In genomic region chr7:39449260-39450021, GRCm38 (mm10) we compare ENCODE assay signal across 8 mouse cellular contexts. TPM values are rescaled to one million over a fixed set of nuclear protein-coding genes. Genes with fewer than 3 reads are reported as not detected.
DNase-seq lines count a peak whose midpoint lies in the region; ATAC-seq lines count a peak whose summit lies in the region.

No protein-coding gene starts in this region.

- no peaks in the 10 kb centered on the region for H3K36me3 ChIP-seq in megakaryocyte, embryonic 14.5 days (replicated peaks; ENCODE audit: low read length)

- peaks cover 13% of the 10 kb centered on the region for H3K4me1 ChIP-seq in megakaryocyte, embryonic 14.5 days

- peak; percentile 85 for DNase-seq in adrenal gland, postnatal 10 days
- DNase-seq in embryo, embryonic 11.5 days (ENCODE audit: low read depth, low spot score): peak; percentile 82
- peak; percentile 84 for DNase-seq in gastrocnemius, postnatal 25 days
- DNase-seq in left cerebral cortex, adult 9 months (ENCODE audit: low spot score in 2 of 2): peak; percentile 89 to 92
- peak; percentile 84 to 86 for DNase-seq in right cerebral cortex, adult 2 months (ENCODE audit: low spot score in 2 of 2)
- peak; percentile 66 to 68 for DNase-seq in urinary bladder, postnatal 4 days (ENCODE audit: low spot score in 2 of 2)

- peaks cover 7% of the 10 kb centered on the region for H3K9me3 ChIP-seq in megakaryocyte, embryonic 14.5 days

- H3K27me3 ChIP-seq in megakaryocyte, embryonic 14.5 days (replicated peaks): peaks cover 5% of the 10 kb centered on the region

- ATAC-seq in inflammation-experienced regulatory T-cells, adult 6 months: peak; percentile 96

- peak overlapping the region; percentile 92 for H3K4me3 ChIP-seq in megakaryocyte, embryonic 14.5 days (replicated peaks)

RNA-seq across cellular contexts. Expression of gene Gm5114, which starts 36.5 kb away (rescaled TPM):
- total RNA-seq in adrenal gland, postnatal 10 days (2021): not detected
- total RNA-seq in gastrocnemius, postnatal 25 days (2021): not detected
- polyA plus RNA-seq in inflammation-experienced regulatory T-cells, adult 6 months (2017; shearing (Covaris generic)): not detected
- not detected in 2 replicates for polyA plus RNA-seq in megakaryocyte, embryonic 14.5 days (2012; ENCODE audit: insufficient read depth, low replicate concordance)

Comparison
In these comparisons a context has a peak if more than half of its experiments do, and no peak if none do; other contexts are left out.
1. Peak in every context shown above with its lines: DNase-seq, ATAC-seq and H3K4me3 ChIP-seq.